Mouse (Mus musculus): ENCODE data around the gene Stom. TPM values are rescaled to one million over a fixed set of nuclear protein-coding genes. Genes with fewer than 3 reads are reported as not detected.

The Stom gene
- total and polyA plus RNA-seq, 3 experiments: 75.6 to 87.5 (median 82.4) TPM

DNA sequence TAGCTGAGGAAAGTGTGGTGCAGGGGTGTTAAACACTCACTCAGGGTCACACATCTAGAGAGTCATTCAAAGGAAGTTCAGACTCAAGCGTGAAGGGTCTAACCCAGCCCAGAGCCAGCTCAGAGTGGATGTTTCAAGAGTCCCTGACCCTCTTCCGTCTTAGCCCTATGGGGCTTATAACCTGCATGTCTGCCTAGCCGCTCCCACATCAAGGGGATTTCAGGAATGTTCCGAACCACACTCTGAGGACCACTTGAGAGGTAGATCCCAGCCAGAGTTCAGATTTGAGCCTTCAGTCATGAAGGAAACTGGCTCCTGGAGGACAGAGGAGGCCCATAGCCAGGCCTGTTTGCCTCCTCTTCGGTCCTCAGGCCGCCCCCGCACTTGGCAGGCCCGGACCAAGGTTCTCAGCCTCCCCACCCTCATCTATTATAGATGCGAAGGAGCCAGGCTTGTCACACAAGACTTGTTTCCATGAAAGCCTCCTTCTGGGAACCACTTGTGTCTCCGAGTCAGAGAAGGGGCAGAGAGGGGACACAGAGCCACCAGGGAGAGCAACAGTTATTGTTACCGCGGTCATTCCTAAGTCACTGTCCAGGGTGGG, 49.7 kb downstream of the Stom start:
- TF ChIP-seq CTCF (IDR thresholded peaks at IDR 0.05): no peak
- 0 out of 2 replicates have a peak, but pooled peaks have one; percentile 23 for TF ChIP-seq EP300 (IDR thresholded peaks at IDR 0.05; ENCODE audit: insufficient read depth, low read depth, low read length)
- Histone ChIP-seq H3K9ac (ENCODE audit: low read depth, low read length) (0 out of 2 replicates have a peak overlapping the region, but pooled peaks have one; percentile 21), H3K4me3 (no peak overlapping the region; the same call in 1 of the 2 replicates), H3K27ac (no peak overlapping the region), H3K79me2 (replicated peaks; ENCODE audit: control insufficient read depth, insufficient read depth, low read length) (no peaks in the 10 kb centered on the region), H3K4me1 (ENCODE audit: control insufficient read depth, insufficient read depth, low read length) (no peaks in the 10 kb centered on the region), H3K36me3 (ENCODE audit: control insufficient read depth, insufficient read depth, low read length) (no peaks in the 10 kb centered on the region), H3K27me3 (ENCODE audit: control insufficient read depth, insufficient read depth, low read length) (no peaks in the 10 kb centered on the region)
- WGBS: 74% methylated on average over 12 of the region's 12 CpGs
- no peak for DNase-seq
- intact Hi-C loops (cut with DNase I): loop anchor here (2.0 kb wide), 1 partner anchor 22 kb away; no protein-coding TSS in a partner anchor

DNA sequence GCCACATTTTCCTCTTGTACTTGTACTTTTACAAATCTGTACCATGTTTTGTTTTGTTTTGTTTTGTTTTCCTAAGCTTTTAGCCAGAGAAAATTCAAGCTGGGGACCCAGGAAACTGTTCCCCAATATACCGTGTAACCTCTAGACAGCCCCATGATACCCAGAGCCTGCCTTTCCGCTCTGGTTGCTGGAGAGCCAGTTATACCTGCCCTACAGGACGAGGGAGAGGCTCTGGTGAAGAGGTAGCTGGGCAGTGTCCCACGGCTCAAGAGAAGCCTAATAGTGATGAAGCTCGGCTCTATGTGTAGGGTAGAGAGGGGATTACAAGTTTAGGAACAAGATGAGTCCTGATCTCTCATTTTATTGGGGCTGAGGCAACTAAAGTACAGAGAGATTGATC, 51.6 kb downstream of the Stom start:
- no peaks in the 10 kb centered on the region for H3K36me3 ChIP-seq (ENCODE audit: control insufficient read depth, insufficient read depth, low read length)
- no peaks in the 10 kb centered on the region for H3K27me3 ChIP-seq (ENCODE audit: control insufficient read depth, insufficient read depth, low read length)
- no peaks in the 10 kb centered on the region for H3K4me1 ChIP-seq (ENCODE audit: control insufficient read depth, insufficient read depth, low read length)
- 84% methylated on average over 5 of the region's 5 CpGs for WGBS
- H3K79me2 ChIP-seq (replicated peaks; ENCODE audit: control insufficient read depth, insufficient read depth, low read length): no peaks in the 10 kb centered on the region
- no peak for DNase-seq
- no peak overlapping the region for H3K9ac ChIP-seq (ENCODE audit: low read depth, low read length)
- no peak overlapping the region for H3K27ac ChIP-seq
- no peak overlapping the region for H3K4me3 ChIP-seq
- TF ChIP-seq CTCF (IDR thresholded peaks at IDR 0.05) (no peak), POLR2A (IDR thresholded peaks at IDR 0.05; ENCODE audit: insufficient read depth, low read depth, low read length) (no peak)
- intact Hi-C loops (cut with DNase I): no loop called here

- WGBS: 87% methylated on average over 4 of the region's 4 CpGs
- Histone ChIP-seq H3K27me3 (ENCODE audit: control insufficient read depth, insufficient read depth, low read length) (no peaks in the 10 kb centered on the region), H3K27ac (no peak overlapping the region), H3K4me3 (peak overlapping the region; percentile 43; the same call in 1 of the 2 replicates), H3K36me3 (ENCODE audit: control insufficient read depth, insufficient read depth, low read length) (no peaks in the 10 kb centered on the region), H3K79me2 (replicated peaks; ENCODE audit: control insufficient read depth, insufficient read depth, low read length) (no peaks in the 10 kb centered on the region), H3K4me1 (ENCODE audit: control insufficient read depth, insufficient read depth, low read length) (no peaks in the 10 kb centered on the region), H3K9ac (ENCODE audit: low read depth, low read length) (no peak overlapping the region)
- no peak for TF ChIP-seq CTCF (IDR thresholded peaks at IDR 0.05)
- TF ChIP-seq EP300 (IDR thresholded peaks at IDR 0.05; ENCODE audit: insufficient read depth, low read depth, low read length): no peak
- TF ChIP-seq POLR2A (IDR thresholded peaks at IDR 0.05; ENCODE audit: insufficient read depth, low read depth, low read length): no peak
- DNase-seq: no peak
- intact Hi-C loops (cut with DNase I): no loop called here
Measured at GRCm38 (mm10) chr2:35283997-35284396, 52.8 kb downstream of the Stom start.

- intact Hi-C loops (cut with DNase I): no loop called here
- H3K27me3 ChIP-seq (ENCODE audit: control insufficient read depth, insufficient read depth, low read length): no peaks in the 10 kb centered on the region
- H3K27ac ChIP-seq: peak overlapping the region; percentile 64
- H3K4me3 ChIP-seq: peak overlapping the region; percentile 43
- DNase-seq: peak; percentile 85 to 89
- H3K4me1 ChIP-seq (ENCODE audit: control insufficient read depth, insufficient read depth, low read length): peaks cover 9% of the 10 kb centered on the region
- TF ChIP-seq CTCF (IDR thresholded peaks at IDR 0.05) (no peak), POLR2A (IDR thresholded peaks at IDR 0.05; ENCODE audit: insufficient read depth, low read depth, low read length) (peak; percentile 93), EP300 (IDR thresholded peaks at IDR 0.05; ENCODE audit: insufficient read depth, low read depth, low read length) (0 out of 2 replicates have a peak, but pooled peaks have one; percentile 28)
- peaks cover 2% of the 10 kb centered on the region; the same call in 1 of the 2 replicates for H3K36me3 ChIP-seq (ENCODE audit: control insufficient read depth, insufficient read depth, low read length)
- peak overlapping the region; percentile 51 for H3K9ac ChIP-seq (ENCODE audit: low read depth, low read length)
- H3K79me2 ChIP-seq (replicated peaks; ENCODE audit: control insufficient read depth, insufficient read depth, low read length): no peaks in the 10 kb centered on the region
- WGBS: 18% methylated on average over 32 of the region's 32 CpGs
Measured at GRCm38 (mm10) chr2:35282214-35282613, 54.6 kb downstream of the Stom start.

GRCm38 (mm10) chr2:35280001-35280400, 56.8 kb downstream of the Stom start:
- Histone ChIP-seq H3K27me3 (ENCODE audit: control insufficient read depth, insufficient read depth, low read length) (no peaks in the 10 kb centered on the region), H3K4me1 (ENCODE audit: control insufficient read depth, insufficient read depth, low read length) (peaks cover 10% of the 10 kb centered on the region), H3K27ac (no peak overlapping the region), H3K9ac (ENCODE audit: low read depth, low read length) (no peak overlapping the region), H3K79me2 (replicated peaks; ENCODE audit: control insufficient read depth, insufficient read depth, low read length) (no peaks in the 10 kb centered on the region), H3K4me3 (no peak overlapping the region), H3K36me3 (ENCODE audit: control insufficient read depth, insufficient read depth, low read length) (peaks cover 4% of the 10 kb centered on the region; the same call in 1 of the 2 replicates)
- intact Hi-C loops (cut with DNase I): no loop called here
- DNase-seq: no peak
- TF ChIP-seq CTCF (IDR thresholded peaks at IDR 0.05): no peak
- no peak for TF ChIP-seq POLR2A (IDR thresholded peaks at IDR 0.05; ENCODE audit: insufficient read depth, low read depth, low read length)
- no peak for TF ChIP-seq EP300 (IDR thresholded peaks at IDR 0.05; ENCODE audit: insufficient read depth, low read depth, low read length)
- 88% methylated on average over 3 of the region's 3 CpGs for WGBS

- H3K27ac ChIP-seq: peak overlapping the region; percentile 86
Measured at GRCm38 (mm10) chr2:35278371-35279210, 58.2 kb downstream of the Stom start.

More at GRCm38 (mm10) chr2:35278371-35279210, 58.2 kb downstream of the Stom start:
- WGBS: 79% methylated on average over 7 of the region's 7 CpGs
- intact Hi-C loops (cut with DNase I): no loop called here
- Histone ChIP-seq H3K79me2 (replicated peaks; ENCODE audit: control insufficient read depth, insufficient read depth, low read length) (no peaks in the 10 kb centered on the region), H3K4me1 (ENCODE audit: control insufficient read depth, insufficient read depth, low read length) (peaks cover 14% of the 10 kb centered on the region), H3K9ac (ENCODE audit: low read depth, low read length) (no peak overlapping the region), H3K4me3 (no peak overlapping the region), H3K27me3 (ENCODE audit: control insufficient read depth, insufficient read depth, low read length) (no peaks in the 10 kb centered on the region), H3K36me3 (ENCODE audit: control insufficient read depth, insufficient read depth, low read length) (peaks cover 4% of the 10 kb centered on the region; the same call in 1 of the 2 replicates)
- no peak for TF ChIP-seq CTCF (IDR thresholded peaks at IDR 0.05)
- TF ChIP-seq EP300 (IDR thresholded peaks at IDR 0.05; ENCODE audit: insufficient read depth, low read depth, low read length): peak; percentile 69; the same call in 1 of the 2 replicates
- peak in 1 of 2 experiments; percentile 77 for DNase-seq
